Mouse (Mus musculus): ENCODE results near the gene Golt1a.

Gene Golt1a

DNA sequence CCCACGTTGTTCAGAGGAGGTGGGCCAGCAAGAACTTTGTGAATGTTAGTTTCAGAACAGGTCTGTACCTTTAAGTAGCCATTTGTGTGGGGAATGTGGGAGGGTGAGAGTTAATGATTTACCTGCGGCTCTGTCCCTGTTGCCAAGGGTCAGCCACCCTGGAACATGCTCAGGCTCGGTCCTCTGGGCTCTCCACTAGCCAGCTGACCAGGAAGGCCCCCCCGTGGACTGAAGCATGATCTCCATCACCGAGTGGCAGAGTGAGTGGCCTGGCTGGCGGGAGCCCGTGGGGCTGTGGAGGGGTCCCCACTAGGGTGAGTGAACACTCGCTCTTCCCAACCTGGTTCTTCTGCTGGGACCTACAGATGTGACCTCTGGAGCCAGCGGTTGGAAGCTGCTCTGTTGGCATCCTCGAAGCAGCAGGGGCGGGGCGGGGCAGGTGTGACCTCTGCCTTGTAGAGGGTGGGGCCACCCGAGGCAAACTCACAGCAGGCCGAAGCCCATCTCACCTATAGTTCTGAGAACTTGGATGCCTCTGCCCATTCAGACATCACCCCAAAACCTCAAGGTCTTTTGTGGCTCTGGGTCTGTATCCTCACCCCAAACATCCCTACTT, at the start of gene Golt1a:
Golt1a (plus strand) TSS at position 149 of the 616 bp plus-strand sequence.
- DNase-seq (ENCODE audit: low read depth, low spot score) = no peak

DNA sequence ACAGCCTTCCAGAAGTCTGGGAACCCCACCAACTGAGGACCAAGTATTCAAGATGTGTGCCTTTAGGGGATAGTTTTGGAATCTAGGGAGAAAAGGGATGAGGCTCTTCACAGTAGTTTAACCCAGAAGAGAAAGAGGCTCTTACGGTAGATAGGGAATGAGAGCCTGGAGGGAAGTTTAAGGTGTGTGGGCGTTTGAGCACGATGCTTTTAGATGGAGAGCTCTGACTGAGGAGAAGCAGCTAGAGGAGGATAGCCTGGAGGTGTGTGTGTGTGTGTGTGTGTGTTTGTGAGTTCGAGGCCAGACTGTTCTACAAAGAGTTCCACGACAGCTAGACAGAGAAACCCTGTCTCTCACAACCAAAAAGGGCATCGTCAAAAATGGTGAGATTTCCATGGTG, 47.0 kb upstream of the Golt1a start:
- DNase-seq (ENCODE audit: low read depth, low spot score) = no peak

DNA sequence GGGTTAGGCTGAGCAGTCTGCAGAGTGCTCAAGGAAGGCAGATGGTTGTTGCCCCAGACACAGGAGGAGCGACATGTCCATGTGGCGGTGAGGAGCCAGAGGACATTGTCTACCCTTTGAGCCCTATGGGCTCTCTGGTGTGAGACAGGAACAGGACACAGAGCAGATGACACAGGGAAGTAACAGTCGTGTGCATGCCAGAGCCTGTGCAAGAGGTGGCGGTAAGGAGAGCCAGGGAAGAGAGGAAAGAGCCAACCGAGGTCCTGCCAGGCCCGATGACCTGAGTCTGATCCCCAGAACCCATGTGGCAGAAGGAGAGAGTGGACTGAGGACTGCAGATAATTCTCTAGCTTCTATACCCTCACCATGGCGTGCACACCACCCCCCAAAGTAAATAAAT, 46.5 kb upstream of the Golt1a start:
- DNase-seq (ENCODE audit: low read depth, low spot score) = no peak

DNA sequence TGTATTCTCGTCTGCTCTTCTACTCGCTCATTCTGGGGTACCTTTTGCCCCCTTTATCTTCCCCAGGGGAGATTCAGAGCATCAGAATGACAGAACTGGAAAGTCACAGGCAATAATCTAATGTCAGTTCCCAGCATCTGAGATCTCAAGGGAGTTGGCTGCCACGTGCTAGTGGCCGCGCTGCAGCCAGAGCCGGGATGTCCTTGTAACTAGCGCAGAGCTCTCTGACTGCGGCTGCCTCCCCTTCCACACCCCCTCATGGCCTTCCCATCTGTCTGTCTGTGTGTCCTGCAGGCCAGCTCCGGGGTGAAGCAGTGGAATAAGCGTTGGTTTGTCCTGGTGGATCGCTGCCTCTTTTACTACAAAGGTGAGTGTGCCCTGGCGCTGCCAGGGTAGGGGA, 45.2 kb upstream of the Golt1a start:
- DNase-seq (ENCODE audit: low read depth, low spot score) = no peak

DNA sequence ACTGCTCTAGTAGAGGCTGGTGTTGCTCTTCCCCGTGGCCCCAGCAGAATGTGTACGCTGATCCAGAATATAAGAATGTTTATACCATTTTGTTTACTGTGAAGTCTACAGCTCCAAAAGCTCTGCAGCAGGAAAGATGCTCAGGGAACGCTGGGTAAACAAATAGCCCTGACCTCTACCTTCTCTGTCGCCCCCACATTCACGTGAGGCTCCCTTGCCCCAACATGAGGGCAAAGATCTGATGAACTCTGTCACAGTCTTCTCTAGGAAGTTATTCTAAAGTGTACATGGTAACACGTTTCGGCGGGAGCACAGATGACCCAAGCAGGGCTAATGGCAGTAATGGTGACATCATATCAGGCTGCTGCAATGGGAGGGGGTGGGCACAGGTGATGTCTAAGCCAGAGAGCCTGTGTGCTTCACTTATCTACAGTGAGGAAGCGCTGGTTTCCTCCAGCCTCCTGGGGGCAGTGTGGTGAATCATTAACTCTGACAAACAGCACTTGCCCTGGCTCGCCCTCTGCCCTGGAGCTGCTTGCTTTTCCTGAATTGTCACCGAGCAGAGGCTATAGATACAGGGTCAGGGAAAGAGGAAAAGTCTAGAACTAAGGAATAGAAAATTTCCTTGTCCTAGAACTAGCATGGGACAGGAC, 44.4 kb upstream of the Golt1a start:
- no peak for DNase-seq (ENCODE audit: low read depth, low spot score)

DNA sequence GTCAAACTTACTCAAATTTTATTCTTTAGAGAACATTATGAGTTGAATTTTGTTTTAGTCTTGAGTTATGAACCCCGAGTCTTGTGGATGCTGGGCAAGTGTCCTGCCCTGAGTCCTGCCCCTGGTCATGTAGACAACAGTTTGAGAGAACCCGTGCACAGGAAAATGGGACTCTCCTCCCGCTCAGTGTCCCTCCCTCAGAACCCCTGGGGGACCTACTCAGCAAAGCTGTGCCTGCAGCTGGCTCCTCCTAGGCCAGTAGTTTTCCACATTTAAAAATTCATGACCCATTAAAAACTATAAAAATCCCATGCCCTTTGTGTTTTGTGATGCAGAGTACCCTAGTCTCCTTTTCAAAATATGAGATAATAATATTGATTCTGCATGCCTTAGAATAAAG, 42.5 kb upstream of the Golt1a start:
- DNase-seq (ENCODE audit: low read depth, low spot score) = no peak

DNA sequence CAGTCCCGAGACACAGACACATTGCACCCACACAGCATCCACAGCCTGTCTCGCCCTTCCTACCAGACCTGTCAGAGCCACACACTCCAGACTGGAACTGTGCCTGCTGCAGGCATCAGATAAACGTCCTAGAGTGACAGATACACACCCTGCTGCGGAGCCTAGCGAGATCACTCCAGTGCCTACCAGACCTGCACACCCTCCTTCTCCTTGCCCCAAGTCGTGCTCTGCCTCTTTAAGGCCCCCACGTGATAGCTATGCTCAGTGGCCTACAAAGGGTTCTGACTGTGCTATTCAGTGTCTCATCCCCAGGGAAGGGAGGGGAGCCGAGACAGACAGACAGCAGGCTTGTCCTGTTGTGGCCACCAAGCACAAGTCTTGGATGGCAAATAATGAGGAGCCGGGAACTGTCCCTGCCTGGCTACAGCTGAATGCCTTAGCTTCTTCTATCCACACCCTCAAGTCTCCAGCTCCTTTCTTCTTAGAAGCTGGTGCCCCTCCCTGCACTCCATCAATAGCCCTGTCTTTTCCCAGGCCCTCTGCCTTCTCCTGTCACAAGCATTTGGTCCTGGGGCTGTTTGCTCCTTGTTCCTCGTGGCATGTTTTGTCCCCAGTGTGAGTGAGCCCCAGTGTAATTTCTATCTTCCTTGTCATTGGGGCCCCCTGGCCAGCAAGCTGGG, 41.6 kb upstream of the Golt1a start:
- DNase-seq (ENCODE audit: low read depth, low spot score) = no peak

DNA sequence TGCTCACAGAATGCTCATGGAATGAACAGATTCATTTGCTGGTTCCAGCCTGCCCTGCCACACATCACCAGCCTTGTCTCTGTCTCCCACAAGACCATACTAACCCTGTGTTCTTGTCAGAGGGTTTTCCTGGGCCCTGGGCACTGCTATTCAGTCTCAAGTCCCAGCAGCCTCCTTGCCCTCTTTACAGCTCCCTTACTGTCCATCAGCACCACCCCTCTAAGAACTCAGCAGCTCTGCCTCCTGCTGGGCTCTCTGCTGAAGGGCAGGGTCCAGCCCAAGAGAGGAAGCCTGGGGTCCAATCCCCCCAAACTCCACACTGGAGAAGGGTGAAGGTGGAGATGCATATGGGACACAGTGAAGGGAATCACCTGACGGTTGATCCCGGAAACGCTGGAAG, 41.1 kb upstream of the Golt1a start:
- no peak for DNase-seq (ENCODE audit: low read depth, low spot score)

DNA sequence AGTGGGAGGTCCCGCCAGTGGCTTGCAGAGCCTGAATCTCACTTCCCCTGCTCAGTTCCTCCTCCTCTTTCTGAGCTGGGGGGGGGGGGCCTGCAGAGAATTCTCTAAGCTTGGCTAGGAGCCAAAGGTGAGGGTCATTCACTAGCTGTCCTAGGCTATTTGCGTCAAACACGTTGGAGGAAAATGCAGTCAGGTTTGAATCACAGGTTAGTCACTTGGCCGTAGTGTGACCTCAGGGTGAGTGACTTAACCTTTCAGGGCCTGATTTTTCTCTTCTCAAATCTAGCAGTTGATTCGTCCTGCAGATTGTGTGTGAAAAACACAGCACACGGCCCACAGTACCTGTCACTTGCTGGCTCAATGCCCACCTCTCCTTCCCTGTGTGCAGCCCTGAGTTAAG, 39.3 kb upstream of the Golt1a start:
- DNase-seq (ENCODE audit: low read depth, low spot score) = no peak

DNA sequence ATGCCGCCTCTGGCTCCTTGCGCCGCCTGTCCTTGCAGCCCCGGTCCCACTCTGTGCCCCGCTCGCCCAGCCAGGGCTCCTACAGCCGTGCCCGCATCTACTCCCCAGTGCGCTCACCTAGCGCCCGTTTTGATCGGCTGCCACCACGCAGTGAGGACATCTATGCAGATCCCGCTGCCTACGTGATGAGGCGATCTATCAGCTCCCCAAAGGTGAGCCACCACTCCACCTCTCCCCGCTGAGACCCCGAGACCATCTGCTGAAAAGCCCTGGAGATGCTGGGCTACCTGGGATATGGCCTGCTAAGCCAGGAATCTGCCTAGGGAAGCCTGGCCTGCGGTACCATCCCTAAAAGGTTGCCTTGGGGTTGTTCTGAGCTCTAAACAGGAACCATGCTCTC, 35.4 kb upstream of the Golt1a start:
- no peak for DNase-seq (ENCODE audit: low read depth, low spot score)

DNA sequence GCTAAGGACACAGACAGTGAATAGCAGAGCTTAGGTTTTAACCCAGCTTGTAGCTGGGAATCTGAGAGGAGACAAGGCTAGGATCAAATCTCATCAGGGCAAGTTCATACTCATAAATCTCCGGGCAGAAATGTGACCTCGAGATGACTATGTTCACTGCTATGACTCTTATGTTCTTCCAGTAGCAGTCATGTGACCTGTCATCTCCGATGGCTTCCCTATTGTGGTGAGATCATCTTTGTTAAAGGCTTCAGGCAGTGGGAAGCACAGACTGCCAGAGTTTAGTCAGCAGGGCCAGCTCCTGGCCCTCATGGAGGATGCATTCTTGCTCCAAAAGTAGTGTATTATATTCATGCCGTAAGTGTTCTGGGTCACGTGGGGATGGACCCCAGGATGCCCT, 32.6 kb upstream of the Golt1a start:
- no peak for DNase-seq (ENCODE audit: low read depth, low spot score)

DNA sequence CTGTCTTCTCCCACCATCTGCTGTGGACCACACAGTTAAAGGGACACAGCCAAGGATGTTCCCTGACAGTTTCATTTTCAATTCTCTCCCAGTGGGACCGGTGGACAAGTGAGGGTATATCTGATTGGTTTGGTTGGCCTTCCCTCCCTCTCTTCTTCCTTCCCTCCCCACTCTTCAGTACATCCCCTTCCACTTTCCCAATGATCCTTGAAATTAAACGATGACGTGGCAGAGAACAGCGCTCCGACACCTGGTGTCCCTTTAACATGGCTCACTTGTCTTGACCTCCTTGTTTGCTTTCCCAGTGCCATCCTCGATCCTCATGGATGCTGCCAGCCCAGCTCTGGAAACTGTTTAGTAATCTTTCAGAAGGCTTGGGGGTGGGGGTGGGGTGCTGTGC, 31.1 kb upstream of the Golt1a start:
- DNase-seq (ENCODE audit: low read depth, low spot score) = no peak

DNA sequence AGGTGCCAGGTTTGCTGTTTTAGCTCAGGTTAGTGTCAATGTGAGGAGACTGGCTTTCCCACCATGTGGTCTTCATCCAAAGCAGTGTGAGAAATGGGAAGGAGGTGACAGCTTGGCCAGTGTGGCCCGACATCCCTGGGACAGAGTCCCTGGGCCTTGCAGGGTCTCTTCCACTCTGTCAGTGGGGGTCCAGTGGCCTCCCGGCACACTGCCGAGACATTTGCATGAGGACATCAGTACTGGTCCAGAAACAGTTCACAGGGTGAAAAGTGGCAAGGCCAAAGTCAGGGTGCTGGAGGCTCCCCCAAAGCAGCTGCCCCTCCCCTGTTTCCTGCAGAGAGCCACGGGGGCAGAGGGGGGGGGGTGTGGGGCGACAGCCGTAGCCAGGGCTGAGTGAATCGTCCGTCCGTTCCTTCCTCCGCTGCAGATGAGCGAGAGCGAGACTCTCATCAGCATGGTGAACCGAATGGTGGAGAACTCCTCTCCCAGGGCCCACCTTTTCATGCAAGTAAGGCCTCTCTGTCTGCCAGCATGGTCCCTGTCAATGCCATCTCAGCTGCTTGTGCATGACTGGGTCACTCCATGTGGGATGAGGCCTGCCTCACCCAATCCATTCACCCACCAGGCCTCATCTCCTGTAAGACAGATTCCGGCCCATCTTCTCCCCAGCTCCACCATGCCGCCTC, 30.5 kb upstream of the Golt1a start:
- DNase-seq (ENCODE audit: low read depth, low spot score) = no peak

DNA sequence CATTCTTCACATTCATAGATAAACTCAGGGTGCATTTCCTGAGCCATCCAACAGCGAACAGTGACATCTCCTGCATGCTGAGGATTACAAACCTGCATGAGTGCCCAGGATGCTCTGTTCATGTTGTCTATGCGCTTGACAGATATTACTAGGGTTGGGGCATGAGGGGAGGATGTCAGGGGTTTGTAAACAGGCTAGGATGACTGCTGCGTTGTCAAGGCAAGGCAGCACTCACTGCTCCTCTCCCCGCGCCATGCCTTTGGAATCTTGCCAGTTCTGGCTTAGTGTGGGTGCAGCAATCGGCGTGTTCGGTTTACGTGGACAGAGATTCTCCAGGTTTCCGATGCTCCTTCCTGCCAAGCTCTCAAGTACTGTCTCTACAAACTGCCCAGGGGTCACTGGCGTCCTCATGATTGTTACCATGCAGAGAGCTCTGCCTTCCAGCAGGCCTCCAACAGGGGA, 29.9 kb upstream of the Golt1a start:
- no peak for DNase-seq (ENCODE audit: low read depth, low spot score)

DNA sequence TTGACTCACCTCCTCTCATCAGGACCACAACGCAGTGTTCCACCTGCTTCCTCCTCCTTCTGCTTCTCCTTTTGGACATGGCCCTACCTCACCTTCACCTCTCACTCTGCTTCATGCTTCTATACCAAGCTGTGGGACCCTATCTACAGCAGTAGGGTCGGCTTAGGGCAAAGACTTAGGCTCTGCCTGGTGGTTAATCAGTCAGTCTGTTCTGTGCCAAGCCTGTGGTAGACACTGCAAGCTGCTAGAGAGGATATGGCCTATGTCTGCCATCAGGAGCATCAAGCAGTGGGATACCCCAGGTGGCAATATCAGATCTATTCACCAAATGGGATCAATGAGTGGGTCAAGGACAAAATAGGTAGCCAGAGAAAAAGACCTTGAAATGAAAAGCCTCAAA, 29.1 kb upstream of the Golt1a start:
- DNase-seq (ENCODE audit: low read depth, low spot score) = no peak

DNA sequence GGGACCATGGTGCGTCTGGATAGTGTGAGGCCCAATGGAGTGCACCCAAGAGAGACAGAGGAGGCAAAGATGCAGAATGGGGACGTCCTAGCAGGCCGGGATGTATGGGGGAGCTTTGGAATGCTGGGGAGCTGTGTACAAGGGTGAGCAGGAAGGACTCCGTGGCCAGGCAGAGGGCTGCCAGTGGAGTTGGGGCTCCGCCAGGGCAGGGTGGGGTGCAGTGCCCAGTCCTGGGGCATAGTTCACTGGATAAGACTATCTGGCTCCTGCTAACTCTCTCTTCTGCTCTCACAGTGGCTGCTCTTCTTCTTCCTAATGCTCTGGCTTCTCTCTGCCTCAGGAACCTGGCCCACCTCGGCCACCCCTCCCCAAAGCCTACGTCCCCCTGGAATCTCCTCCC, 23.7 kb upstream of the Golt1a start:
- DNase-seq (ENCODE audit: low read depth, low spot score) = no peak

DNA sequence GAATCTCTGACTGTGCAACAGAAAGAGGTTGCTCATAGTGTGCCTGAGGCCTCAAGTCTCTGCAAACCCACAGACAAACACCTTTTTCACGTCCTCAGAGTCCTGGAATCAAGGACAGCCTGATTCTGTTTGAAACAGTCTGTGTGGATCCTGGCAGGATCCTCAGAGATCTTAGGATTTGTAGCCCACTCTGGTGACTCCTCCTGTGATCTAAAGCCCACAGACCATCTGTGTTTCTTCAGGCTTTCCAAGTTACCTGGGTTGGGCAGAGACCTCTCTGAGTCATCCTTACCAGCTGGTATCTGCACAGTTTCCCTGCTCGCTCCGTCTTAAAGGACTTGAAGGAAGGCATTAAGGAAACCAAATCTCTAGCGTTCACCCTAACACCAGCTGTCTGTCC, 22.5 kb upstream of the Golt1a start:
- DNase-seq (ENCODE audit: low read depth, low spot score) = no peak

DNA sequence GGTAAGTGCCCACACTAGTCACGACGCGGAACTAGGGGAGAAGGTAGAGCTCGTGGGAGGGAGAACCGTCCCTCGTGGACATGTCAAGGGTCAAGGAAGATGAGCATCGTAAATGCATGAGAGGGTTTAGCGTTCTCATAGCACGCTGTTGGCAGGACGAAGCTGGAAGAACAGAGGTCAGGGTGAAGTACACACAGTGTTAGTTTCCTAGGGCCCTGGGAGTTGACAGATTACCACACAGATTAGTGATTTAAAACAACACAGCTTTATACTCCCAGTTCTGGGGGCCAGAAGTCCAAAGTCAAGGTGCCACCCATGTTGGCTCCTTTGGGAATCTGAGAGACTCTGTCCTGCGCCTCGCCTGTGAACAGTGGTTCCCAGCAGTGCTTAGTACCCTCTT, 21.7 kb upstream of the Golt1a start:
- no peak for DNase-seq (ENCODE audit: low read depth, low spot score)

DNA sequence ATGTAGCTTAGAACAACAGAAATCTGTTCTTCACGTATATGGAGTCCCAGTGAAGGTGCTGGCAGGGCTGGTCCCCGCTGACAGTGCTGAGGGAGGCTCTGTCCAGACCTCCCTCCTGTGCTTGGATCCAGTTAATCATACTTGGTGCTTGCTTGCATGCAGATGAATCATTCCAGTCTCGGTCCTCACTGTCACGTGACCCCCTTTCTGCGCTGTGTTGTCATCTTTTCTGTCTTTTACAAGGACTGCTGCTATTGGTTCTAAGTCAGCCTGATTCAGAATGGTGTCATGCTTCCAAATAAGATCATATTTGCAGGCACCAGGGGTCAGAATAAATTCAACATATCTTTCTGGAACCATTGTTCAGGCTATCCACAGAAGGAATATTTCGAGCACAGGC, 17.7 kb upstream of the Golt1a start:
- DNase-seq (ENCODE audit: low read depth, low spot score) = no peak

DNA sequence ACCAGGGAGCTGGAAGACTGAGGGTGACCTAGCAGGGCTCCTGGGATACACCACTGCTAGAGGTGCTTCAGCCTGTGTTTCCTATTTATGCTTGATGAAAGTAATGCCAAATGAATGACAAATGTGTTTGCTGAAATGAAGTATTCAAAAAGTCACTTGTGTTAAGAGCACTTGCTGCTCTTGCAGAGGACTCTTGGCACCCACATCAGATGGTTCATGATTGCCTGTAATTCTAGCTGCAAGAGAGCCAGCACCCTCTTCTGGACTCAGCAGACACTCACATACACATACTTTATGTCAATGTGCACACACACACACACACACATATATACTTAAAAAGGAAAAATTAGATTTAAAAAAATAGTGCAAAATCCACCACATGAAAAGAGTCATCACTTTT, 17.0 kb upstream of the Golt1a start:
- no peak for DNase-seq (ENCODE audit: low read depth, low spot score)

DNA sequence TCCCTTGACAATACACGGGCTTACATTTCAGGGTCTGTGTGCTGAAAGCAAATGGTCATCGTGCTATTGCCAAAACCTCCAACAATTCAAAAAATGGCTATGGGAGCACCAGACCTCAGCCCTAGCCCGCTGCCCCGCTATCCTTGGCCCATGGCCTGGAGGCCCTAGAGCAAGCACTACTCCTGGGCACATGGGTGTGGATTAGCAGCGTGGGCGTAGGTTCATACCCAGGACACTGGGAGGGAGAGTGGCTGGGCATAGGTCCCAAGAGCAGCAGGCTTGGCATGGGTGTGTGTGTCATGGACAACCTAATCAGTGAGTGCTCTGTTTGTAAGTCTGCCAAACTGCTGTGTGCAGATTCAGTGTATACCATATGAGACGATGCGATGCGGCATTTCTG, 13.2 kb upstream of the Golt1a start:
- no peak for DNase-seq (ENCODE audit: low read depth, low spot score)

DNA sequence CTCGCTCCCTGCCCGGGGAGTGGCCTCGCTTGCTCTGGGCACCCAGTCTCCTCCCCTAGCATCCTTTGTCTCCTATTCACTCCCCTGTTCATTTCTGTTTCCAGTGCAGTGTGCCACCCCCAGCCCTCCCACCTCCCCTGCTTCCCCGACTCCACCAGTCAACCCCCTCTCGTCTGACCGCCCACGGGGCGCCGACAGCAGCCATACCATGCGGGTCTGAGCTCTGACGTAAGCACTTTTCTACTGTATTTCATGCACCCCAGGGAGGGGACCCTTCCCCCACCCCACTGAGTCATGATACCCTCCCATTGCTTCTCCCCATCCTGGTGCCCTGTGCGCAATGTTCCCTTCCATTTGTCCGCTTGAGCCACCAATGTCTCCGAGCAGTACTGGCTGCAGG, 10.8 kb upstream of the Golt1a start:
- no peak for DNase-seq (ENCODE audit: low read depth, low spot score)

DNA sequence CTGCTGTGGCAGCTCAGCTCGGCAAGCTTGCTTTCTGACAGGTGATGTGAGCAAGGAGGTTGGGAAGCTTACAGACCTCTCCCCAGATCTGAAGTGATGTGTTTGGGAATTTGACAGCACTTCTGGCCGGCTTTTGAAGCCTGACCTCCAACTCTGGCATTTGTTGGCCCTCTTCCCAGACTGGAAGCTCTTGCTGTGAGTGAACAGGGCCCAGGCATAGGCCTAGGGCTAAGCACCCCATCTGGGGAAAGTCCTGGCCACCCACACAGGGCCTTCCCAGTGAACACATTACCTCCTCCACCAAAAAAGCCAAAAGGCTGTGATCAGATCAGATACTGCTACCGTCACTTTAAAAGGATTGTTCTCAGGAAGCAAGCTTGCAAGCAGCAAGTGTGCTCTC, 7.1 kb upstream of the Golt1a start:
- no peak for DNase-seq (ENCODE audit: low read depth, low spot score)
